Mouse (Mus musculus) adrenal gland, adult (tissue): ENCODE results near the gene Ralgds.
A peak's percentile ranks its signal among the peaks of the same experiment; 100 is the strongest.

Experiments used
- DNase-seq, 2 experiments: peaks; one replicate each; pipeline ENCODE4 v3.0.0; 2022 to 2023; ENCODE audit warnings: low spot score in 1 of 2; ENCODE audit not compliant: inconsistent age in 2 of 2

Gene Ralgds

GRCm38 (mm10) chr2:28504676-28505075 lies 8.2 kb upstream of the Ralgds start:
- DNase-seq = no peak

- DNase-seq = no peak
Observed at GRCm38 (mm10) chr2:28505795-28506194, 7.1 kb upstream of the Ralgds start, which contains the start of gene Gm10134. Gene Gm10134 (plus strand): TSS chr2:28506095.

- no peak for DNase-seq
Observed at GRCm38 (mm10) chr2:28506291-28506690, 6.6 kb upstream of the Ralgds start.

- peak in 1 of 2 experiments; percentile 24 for DNase-seq
Observed at GRCm38 (mm10) chr2:28511600-28511999, 1.3 kb upstream of the Ralgds start.

GRCm38 (mm10) chr2:28513431-28514370 lies 776 bp downstream of the Ralgds start:
- peak; percentile 42 to 70 for DNase-seq

GRCm38 (mm10) chr2:28514489-28514888 lies 1.6 kb downstream of the Ralgds start:
- peak; percentile 74 to 94 for DNase-seq

- peak; percentile 83 to 95 for DNase-seq
Observed at GRCm38 (mm10) chr2:28517206-28517909, 4.4 kb downstream of the Ralgds start.

- DNase-seq = no peak
Observed at GRCm38 (mm10) chr2:28518231-28518630, 5.3 kb downstream of the Ralgds start.

- peak in 1 of 2 experiments; percentile 32 for DNase-seq
Observed at GRCm38 (mm10) chr2:28520581-28520980, 7.7 kb downstream of the Ralgds start.

GRCm38 (mm10) chr2:28521571-28522151 lies 8.7 kb downstream of the Ralgds start:
- peak; percentile 60 to 75 for DNase-seq

GRCm38 (mm10) chr2:28522166-28522565 lies 9.2 kb downstream of the Ralgds start:
- DNase-seq = peak in 1 of 2 experiments; percentile 27

GRCm38 (mm10) chr2:28523643-28524117 lies 10.8 kb downstream of the Ralgds start:
- DNase-seq = peak; percentile 94 to 97

GRCm38 (mm10) chr2:28524406-28524805 lies 11.5 kb downstream of the Ralgds start:
- DNase-seq = peak; percentile 80 to 91

GRCm38 (mm10) chr2:28525219-28525942 lies 12.5 kb downstream of the Ralgds start:
- peak; percentile 92 to 95 for DNase-seq

GRCm38 (mm10) chr2:28525943-28526876 lies 13.3 kb downstream of the Ralgds start:
- DNase-seq = no peak

GRCm38 (mm10) chr2:28527436-28528353 lies 14.8 kb downstream of the Ralgds start:
- DNase-seq = peak in 1 of 2 experiments; percentile 31

GRCm38 (mm10) chr2:28528354-28528730 lies 15.4 kb downstream of the Ralgds start:
- peak in 1 of 2 experiments; percentile 29 for DNase-seq

GRCm38 (mm10) chr2:28529856-28530255 lies 16.9 kb downstream of the Ralgds start:
- peak in 1 of 2 experiments; percentile 46 for DNase-seq
